Mouse (Mus musculus): Measurements from ENCODE around the gene Hist2h3b. TPM values are rescaled to one million over a fixed set of nuclear protein-coding genes. Genes with fewer than 3 reads are reported as not detected.

The Hist2h3b gene
- polyA plus RNA-seq, 1 experiment from 2014 or later = 96.2 TPM

GRCm38 (mm10) chr3:96254683-96255355 is 13.6 kb upstream of the Hist2h3b start:
- Histone ChIP-seq H3K4me3 (no peak overlapping the region), H3K27me3 (no peaks in the 10 kb centered on the region), H3K9me3 (no peaks in the 10 kb centered on the region), H3K36me3 (no peaks in the 10 kb centered on the region), H3K4me2 (no peak overlapping the region), H3K4me1 (peaks cover 5% of the 10 kb centered on the region; the same call in 1 of the 2 replicates), H3K27ac (no peak overlapping the region), H3K9ac (no peak overlapping the region)
- no peak for ATAC-seq (ENCODE audit: insufficient number of reproducible peaks, insufficient read depth, low FRiP score, low TSS enrichment, low read depth)
- 51% methylated on average over 10 of the region's 10 CpGs for WGBS

DNA sequence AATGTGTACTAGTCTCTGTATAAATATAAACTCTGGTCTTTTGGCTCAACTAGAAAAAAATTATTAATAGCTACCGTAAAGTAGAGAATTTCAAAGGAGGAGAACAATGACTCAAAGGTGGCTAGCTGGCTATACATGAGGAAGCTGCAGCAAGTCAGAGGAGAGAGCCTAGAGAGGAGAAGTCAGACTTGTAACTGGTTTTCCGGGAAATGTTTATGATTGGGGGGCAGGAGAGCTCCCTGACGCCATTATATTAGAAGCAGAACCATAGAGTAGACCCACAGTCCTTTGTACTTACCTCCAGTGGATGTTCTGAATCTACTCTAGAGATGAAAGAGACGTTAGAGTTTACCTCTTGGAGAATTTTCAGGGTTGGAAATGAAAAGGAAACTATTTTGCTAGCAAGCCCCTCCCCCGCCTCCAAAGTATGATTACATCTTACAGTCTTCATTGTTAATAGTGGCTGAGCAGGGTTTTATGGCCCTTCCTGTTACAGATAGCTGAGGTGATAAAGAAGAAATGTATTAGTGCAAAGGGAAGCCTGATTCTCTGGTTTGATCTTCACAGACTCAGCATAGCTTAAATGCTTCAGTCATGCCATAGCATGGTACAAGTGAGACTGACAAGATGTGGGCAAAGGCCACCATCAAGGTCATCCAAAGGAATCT is 12.4 kb upstream of the Hist2h3b start:
- H3K4me2 ChIP-seq = no peak overlapping the region
- H3K4me3 ChIP-seq = no peak overlapping the region
- H3K27ac ChIP-seq = no peak overlapping the region
- 70% methylated on average over 5 of the region's 5 CpGs for WGBS
- H3K4me1 ChIP-seq = peaks cover under 1% of the 10 kb centered on the region; the same call in 1 of the 2 replicates
- no peaks in the 10 kb centered on the region for H3K36me3 ChIP-seq
- H3K27me3 ChIP-seq = no peaks in the 10 kb centered on the region
- no peak for ATAC-seq (ENCODE audit: insufficient number of reproducible peaks, insufficient read depth, low FRiP score, low TSS enrichment, low read depth)
- no peaks in the 10 kb centered on the region for H3K9me3 ChIP-seq
- H3K9ac ChIP-seq = no peak overlapping the region

GRCm38 (mm10) chr3:96257190-96257589 is 11.3 kb upstream of the Hist2h3b start:
- no peak overlapping the region for H3K27ac ChIP-seq
- no peaks in the 10 kb centered on the region for H3K9me3 ChIP-seq
- no peaks in the 10 kb centered on the region for H3K27me3 ChIP-seq
- peaks cover 6% of the 10 kb centered on the region for H3K4me1 ChIP-seq
- no peak for ATAC-seq (ENCODE audit: insufficient number of reproducible peaks, insufficient read depth, low FRiP score, low TSS enrichment, low read depth)
- H3K9ac ChIP-seq = no peak overlapping the region
- H3K4me3 ChIP-seq = no peak overlapping the region
- no peak overlapping the region for H3K4me2 ChIP-seq
- 73% methylated on average over 3 of the region's 3 CpGs for WGBS
- no peaks in the 10 kb centered on the region for H3K36me3 ChIP-seq

DNA sequence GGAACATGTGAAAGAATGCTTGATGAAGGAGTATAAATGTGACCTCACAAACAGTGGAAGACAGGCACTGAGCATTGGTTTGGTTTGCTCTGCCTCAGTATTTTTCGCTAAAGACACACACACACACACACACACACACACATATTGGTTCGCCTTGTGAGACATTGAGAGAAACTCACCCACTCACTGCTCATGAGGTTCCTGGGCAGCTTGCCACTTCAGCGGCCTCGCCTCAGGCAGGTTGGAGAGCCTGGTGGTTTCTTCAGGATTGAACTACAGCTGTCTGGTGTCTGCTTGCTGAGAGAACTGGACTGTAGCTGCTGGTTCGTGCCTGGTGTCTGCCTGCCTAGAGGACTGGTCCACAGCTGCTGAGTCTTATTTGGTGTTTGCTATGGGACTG is 8.2 kb upstream of the Hist2h3b start:
- no peak for ATAC-seq (ENCODE audit: insufficient number of reproducible peaks, insufficient read depth, low FRiP score, low TSS enrichment, low read depth)
- H3K36me3 ChIP-seq = no peaks in the 10 kb centered on the region
- no peak overlapping the region for H3K27ac ChIP-seq
- H3K4me3 ChIP-seq = no peak overlapping the region
- WGBS = 84% methylated on average over 5 of the region's 5 CpGs
- H3K4me2 ChIP-seq = no peak overlapping the region
- peaks cover 23% of the 10 kb centered on the region for H3K4me1 ChIP-seq
- H3K9ac ChIP-seq = no peak overlapping the region
- H3K27me3 ChIP-seq = no peaks in the 10 kb centered on the region
- no peaks in the 10 kb centered on the region for H3K9me3 ChIP-seq

DNA sequence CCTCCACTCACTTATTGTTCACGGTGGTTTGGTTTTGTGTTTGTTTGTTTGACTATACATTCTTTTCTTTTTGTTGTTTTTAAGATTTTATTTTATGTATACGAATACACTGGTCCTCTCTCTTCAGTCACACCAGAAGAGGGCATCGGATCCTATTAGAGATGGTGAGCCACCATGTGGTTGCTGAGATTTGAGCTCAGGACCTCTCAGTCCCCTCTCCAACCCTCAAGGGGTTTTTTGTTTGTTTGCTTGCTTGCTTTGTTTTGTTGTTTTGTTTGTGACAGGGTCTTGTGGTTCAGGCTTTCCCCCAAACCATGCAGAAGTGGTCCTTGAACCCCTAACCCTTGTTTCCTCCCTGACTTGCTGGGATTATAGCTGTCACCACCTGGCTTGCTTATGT is 6.8 kb upstream of the Hist2h3b start:
- Histone ChIP-seq H3K4me1 (peaks cover 23% of the 10 kb centered on the region), H3K27me3 (no peaks in the 10 kb centered on the region), H3K4me3 (peak overlapping the region; percentile 62), H3K9ac (peak overlapping the region; percentile 87), H3K4me2 (peak overlapping the region; percentile 76), H3K36me3 (no peaks in the 10 kb centered on the region), H3K27ac (peak overlapping the region; percentile 99), H3K9me3 (no peaks in the 10 kb centered on the region)
- no peak for ATAC-seq (ENCODE audit: insufficient number of reproducible peaks, insufficient read depth, low FRiP score, low TSS enrichment, low read depth)
- WGBS = 47% methylated on average over 3 of the region's 3 CpGs

GRCm38 (mm10) chr3:96262216-96262875 is 6.1 kb upstream of the Hist2h3b start:
- WGBS = under 1% methylated on average over 19 of the region's 19 CpGs
- no peaks in the 10 kb centered on the region for H3K36me3 ChIP-seq
- no peaks in the 10 kb centered on the region for H3K9me3 ChIP-seq
- peak overlapping the region; percentile 76 for H3K4me2 ChIP-seq
- H3K27me3 ChIP-seq = no peaks in the 10 kb centered on the region
- peak overlapping the region; percentile 87 for H3K9ac ChIP-seq
- peak overlapping the region; percentile 62 for H3K4me3 ChIP-seq
- H3K27ac ChIP-seq = peak overlapping the region; percentile 99
- peaks cover 29% of the 10 kb centered on the region for H3K4me1 ChIP-seq
- ATAC-seq (ENCODE audit: insufficient number of reproducible peaks, insufficient read depth, low FRiP score, low TSS enrichment, low read depth) = 0 out of 2 replicates have a peak, but pooled peaks have one; percentile 50

DNA sequence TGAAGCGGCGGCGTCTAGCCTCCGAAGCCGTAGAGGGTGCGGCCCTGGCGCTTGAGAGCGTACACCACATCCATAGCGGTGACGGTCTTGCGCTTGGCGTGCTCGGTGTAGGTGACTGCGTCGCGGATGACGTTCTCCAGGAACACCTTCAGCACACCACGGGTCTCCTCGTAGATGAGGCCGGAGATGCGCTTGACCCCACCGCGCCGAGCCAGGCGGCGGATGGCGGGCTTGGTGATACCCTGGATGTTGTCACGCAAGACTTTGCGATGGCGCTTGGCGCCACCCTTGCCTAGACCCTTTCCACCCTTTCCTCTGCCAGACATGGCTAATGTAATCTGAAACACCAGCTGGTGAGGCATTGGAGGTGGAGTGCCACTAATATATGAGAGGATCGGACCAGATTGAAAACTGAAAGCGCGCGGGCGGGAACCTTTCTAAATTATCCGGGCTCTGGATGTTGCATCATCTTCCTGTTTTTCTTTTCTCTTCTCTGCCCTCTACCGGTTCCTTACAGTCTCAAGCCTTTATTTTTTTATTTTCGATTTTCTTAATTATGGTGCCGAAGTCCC is 5.4 kb upstream of the Hist2h3b start, which contains the start of gene Hist2h4:
TSS of gene Hist2h4 (minus strand) at position 333 of the 572 bp plus-strand sequence.
- Histone ChIP-seq H3K9me3 (no peaks in the 10 kb centered on the region), H3K4me2 (peak within 1 kb of the TSS; percentile 76), H3K27me3 (no peaks in the 10 kb centered on the region), H3K4me1 (peaks cover 36% of the 10 kb centered on the region), H3K9ac (peak within 1 kb of the TSS; percentile 87), H3K27ac (peak within 1 kb of the TSS; percentile 99), H3K36me3 (no peaks in the 10 kb centered on the region), H3K4me3 (peak within 1 kb of the TSS; percentile 62)
- WGBS = under 1% methylated on average over 40 of the region's 40 CpGs
- peak; percentile 83 for ATAC-seq (ENCODE audit: insufficient number of reproducible peaks, insufficient read depth, low FRiP score, low TSS enrichment, low read depth)

DNA sequence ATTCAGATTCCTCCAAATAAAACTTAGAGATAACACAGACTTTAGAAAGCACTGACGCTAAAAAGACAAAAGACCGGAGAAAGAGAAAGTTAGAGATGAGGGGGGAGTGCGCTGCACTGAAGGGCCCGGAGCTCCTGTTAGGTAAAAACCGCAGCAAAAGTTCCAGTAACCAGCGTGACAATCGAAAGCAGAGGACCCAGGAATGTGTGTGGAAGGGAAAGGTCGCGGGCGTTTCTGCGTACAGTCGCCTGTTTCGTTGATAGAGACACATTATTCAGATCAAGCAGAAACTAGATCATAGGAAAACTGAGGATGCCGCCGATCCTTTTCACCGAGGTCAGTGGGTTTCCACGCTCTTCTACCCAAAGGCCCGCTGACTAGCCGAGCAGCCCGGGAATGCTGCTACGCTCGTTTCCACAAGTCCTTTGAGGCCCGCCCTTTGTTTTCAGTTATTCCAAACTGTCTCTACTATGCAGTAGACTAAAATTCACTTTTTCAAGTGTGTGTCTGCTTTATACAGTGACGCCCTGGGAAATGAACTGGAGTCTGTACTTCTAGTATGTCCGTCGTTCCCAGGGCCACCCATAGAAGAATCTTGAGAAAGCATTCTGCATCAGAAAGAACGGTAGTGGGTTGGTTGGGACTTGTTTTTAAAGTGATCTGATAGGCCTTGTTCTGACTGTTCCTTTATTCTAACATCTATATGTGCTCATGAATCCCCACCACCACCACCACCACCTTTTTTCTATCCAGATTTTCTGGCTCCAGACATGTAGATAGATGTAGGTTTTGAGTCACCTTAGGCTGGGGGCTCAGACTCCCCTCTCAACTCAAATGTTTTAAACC is 4.7 kb upstream of the Hist2h3b start:
- Histone ChIP-seq H3K36me3 (no peaks in the 10 kb centered on the region), H3K27ac (peak overlapping the region; percentile 99), H3K4me2 (peak overlapping the region; percentile 76), H3K9me3 (no peaks in the 10 kb centered on the region), H3K4me3 (peak overlapping the region; percentile 62), H3K9ac (peak overlapping the region; percentile 83), H3K4me1 (peaks cover 38% of the 10 kb centered on the region), H3K27me3 (no peaks in the 10 kb centered on the region)
- ATAC-seq (ENCODE audit: insufficient number of reproducible peaks, insufficient read depth, low FRiP score, low TSS enrichment, low read depth) = no peak
- WGBS = 6% methylated on average over 27 of the region's 27 CpGs

DNA sequence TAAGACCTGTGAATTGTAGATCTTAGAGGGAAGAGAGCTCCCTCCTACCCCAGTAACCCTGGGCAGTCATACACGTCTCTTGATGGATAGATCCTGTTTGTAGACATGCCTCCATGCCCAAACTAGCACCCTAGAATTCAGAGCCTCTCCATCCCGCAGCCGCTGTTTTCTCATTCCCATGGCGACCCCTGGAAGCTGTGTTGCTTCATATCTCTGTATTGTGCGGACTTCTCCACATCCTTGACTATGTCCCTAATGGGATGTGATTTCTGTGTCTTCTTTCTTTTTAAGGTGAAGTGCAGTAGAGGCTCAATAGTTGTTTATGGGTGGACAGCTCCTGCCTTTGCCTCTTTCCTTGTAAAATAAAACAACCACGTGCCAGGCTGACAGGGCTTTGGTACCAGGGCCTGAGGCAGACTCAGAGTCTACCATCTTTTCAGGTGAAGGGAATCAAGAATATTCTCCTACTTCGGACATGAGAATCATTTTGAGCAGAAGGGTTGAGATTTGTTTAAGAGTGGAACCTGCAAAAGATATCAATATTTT is 4.0 kb upstream of the Hist2h3b start:
- peaks cover 38% of the 10 kb centered on the region for H3K4me1 ChIP-seq
- peak overlapping the region; percentile 76 for H3K4me2 ChIP-seq
- no peaks in the 10 kb centered on the region for H3K36me3 ChIP-seq
- H3K9me3 ChIP-seq = no peaks in the 10 kb centered on the region
- no peak for ATAC-seq (ENCODE audit: insufficient number of reproducible peaks, insufficient read depth, low FRiP score, low TSS enrichment, low read depth)
- H3K9ac ChIP-seq = peak overlapping the region; percentile 83
- H3K4me3 ChIP-seq = peak overlapping the region; percentile 62
- 74% methylated on average over 7 of the region's 7 CpGs for WGBS
- peak overlapping the region; percentile 99 for H3K27ac ChIP-seq
- no peaks in the 10 kb centered on the region for H3K27me3 ChIP-seq

DNA sequence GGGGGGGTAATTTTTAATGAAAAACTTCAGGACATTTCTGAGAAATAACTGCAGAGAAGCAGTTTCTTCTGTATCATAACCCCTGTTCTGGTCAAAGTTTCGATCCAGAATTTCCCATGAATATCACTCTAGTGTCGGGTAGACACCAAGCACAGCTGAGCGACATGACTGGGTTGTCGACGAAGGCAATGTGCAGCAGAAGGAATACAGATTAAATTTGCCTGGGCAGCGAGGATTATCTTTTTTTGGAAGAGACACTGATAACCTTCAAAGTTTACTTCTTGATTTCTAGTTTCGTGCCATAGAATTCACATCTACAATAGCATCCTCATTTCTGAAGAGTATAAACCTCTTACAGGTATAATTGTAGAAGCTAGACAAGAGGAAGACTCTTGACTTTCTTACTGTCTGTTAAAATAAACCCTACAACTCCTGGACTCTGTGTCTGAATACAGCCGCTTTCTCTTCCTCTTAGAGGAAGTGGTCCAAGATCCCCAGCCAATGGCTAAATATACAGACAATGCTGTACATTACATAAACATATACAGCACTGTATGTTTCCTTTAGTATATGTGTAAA is 2.2 kb upstream of the Hist2h3b start:
- no peak overlapping the region for H3K4me2 ChIP-seq
- H3K9ac ChIP-seq = no peak overlapping the region
- no peak for ATAC-seq (ENCODE audit: insufficient number of reproducible peaks, insufficient read depth, low FRiP score, low TSS enrichment, low read depth)
- no peaks in the 10 kb centered on the region for H3K27me3 ChIP-seq
- peaks cover 42% of the 10 kb centered on the region for H3K4me1 ChIP-seq
- no peak overlapping the region for H3K4me3 ChIP-seq
- H3K27ac ChIP-seq = peak overlapping the region; percentile 11; the same call in 1 of the 2 replicates
- H3K9me3 ChIP-seq = no peaks in the 10 kb centered on the region
- 86% methylated on average over 8 of the region's 8 CpGs for WGBS
- no peaks in the 10 kb centered on the region for H3K36me3 ChIP-seq
